Mouse (Mus musculus) kidney, postnatal 0 days (tissue): ENCODE measurements at regions not wholly inside any gene's neighbourhood (a gene's known extent, or its start where the extent isn't known, plus 50 kb on each side); places are given as distances from the start of the nearest gene placed in this dataset.

Experiments used
- ATAC-seq: fragments of 200-750 bp; cut with Nextera tagmentation; replicated peaks from 2 replicates; pipeline ENCODE4 v1.8.0; 2017; ENCODE audit warnings: low read depth, moderate number of reproducible peaks, moderate TSS enrichment, moderate library complexity; ENCODE audit not compliant: low FRiP score
- DNase-seq: peaks from one replicate; pipeline ENCODE4 v3.0.0-alpha.2; 2016; ENCODE audit warnings: low spot score
- H3K27ac ChIP-seq: fragments of 300-500 bp; sonication (generic); 2 replicates; pipeline ENCODE4 v1.5.1; 2014; ENCODE audit warnings: mild to moderate bottlenecking
- H3K27me3 ChIP-seq: fragments of 300-500 bp; sonication (generic); 2 replicates; pipeline ENCODE4 v1.6.1; 2014; ENCODE audit warnings: low read length, mixed read lengths; ENCODE audit not compliant: insufficient read depth
- H3K36me3 ChIP-seq: fragments of 300-500 bp; sonication (generic); 2 replicates; pipeline ENCODE4 v1.6.1; 2014; ENCODE audit warnings: low read length, mixed read lengths; ENCODE audit not compliant: insufficient read depth
- H3K4me1 ChIP-seq: fragments of 300-500 bp; sonication (generic); replicated peaks from 2 replicates; pipeline ENCODE4 v1.6.1; 2014; ENCODE audit warnings: antibody characterized with exemption, low read length, mixed read lengths; ENCODE audit not compliant: insufficient read depth
- H3K4me2 ChIP-seq: fragments of 300-500 bp; sonication (generic); 2 replicates; pipeline ENCODE4 v1.6.1; 2014; ENCODE audit warnings: mild to moderate bottlenecking, low read length, moderate library complexity, mixed read lengths
- H3K4me3 ChIP-seq: fragments of 300-500 bp; sonication (generic); replicated peaks from 2 replicates; pipeline ENCODE4 v1.5.1; 2014; ENCODE audit warnings: low read depth, low read length
- H3K9ac ChIP-seq: fragments of 300-500 bp; sonication (generic); 2 replicates; pipeline ENCODE4 v1.6.1; 2014; ENCODE audit warnings: low read depth, low read length
- H3K9me3 ChIP-seq: fragments of 300-500 bp; sonication (generic); replicated peaks from 2 replicates; pipeline ENCODE4 v1.6.1; 2016; ENCODE audit warnings: low read length, inconsistent platforms, mixed read lengths
- CTCF ChIP-seq: IDR thresholded peaks from 2 replicates; pipeline ENCODE4 v1.5.1; 2016; ENCODE audit warnings: antibody characterized with exemption, low read depth, mild to moderate bottlenecking, moderate library complexity
- WGBS: fragments of 180-500 bp; shearing (Covaris S2); extraction: QIAGEN DNeasy Blood & Tissue Kit; methylation state at CpG from one replicate; pipeline ENCODE4 v1.1.7; 2014; 5-methylcytosine and 5-hydroxymethylcytosine counted together

GRCm38 (mm10) chr4:142303374-142304020, 64.3 kb upstream of the Kazn start:
- Histone ChIP-seq H3K4me2 (no peak overlapping the region), H3K36me3 (no peaks in the 10 kb centered on the region), H3K27me3 (no peaks in the 10 kb centered on the region), H3K9me3 (no peaks in the 10 kb centered on the region), H3K4me1 (no peaks in the 10 kb centered on the region), H3K27ac (no peak overlapping the region), H3K9ac (no peak overlapping the region), H3K4me3 (no peak overlapping the region)
- WGBS: 67% methylated on average over 10 of the region's 10 CpGs
- no peak for TF ChIP-seq CTCF
- DNase-seq (no peak), ATAC-seq (no peak)

- 69% methylated on average over 2 of the region's 2 CpGs for WGBS
- no peaks in the 10 kb centered on the region for H3K27me3 ChIP-seq
- no peaks in the 10 kb centered on the region for H3K36me3 ChIP-seq
- H3K27ac ChIP-seq: no peak overlapping the region
- no peak for TF ChIP-seq CTCF
- DNase-seq (no peak), ATAC-seq (no peak)
- H3K4me1 ChIP-seq: no peaks in the 10 kb centered on the region
- no peak overlapping the region for H3K4me2 ChIP-seq
- H3K9me3 ChIP-seq: no peaks in the 10 kb centered on the region
- H3K9ac ChIP-seq: no peak overlapping the region
- H3K4me3 ChIP-seq: no peak overlapping the region
These were observed 63.5 kb upstream of the Kazn start for GRCm38 (mm10) chr4:142302724-142303120.

- DNase-seq (peak; percentile 19), ATAC-seq (no peak)
- no peak for TF ChIP-seq CTCF
- H3K36me3 ChIP-seq: no peaks in the 10 kb centered on the region
- no peak overlapping the region for H3K4me2 ChIP-seq
- no peak overlapping the region for H3K27ac ChIP-seq
- no peak overlapping the region for H3K4me3 ChIP-seq
- H3K9me3 ChIP-seq: no peaks in the 10 kb centered on the region
- no peaks in the 10 kb centered on the region for H3K27me3 ChIP-seq
- H3K9ac ChIP-seq: no peak overlapping the region
- no peaks in the 10 kb centered on the region for H3K4me1 ChIP-seq
- WGBS: 63% methylated on average over 8 of the region's 8 CpGs
These were observed 63.0 kb upstream of the Kazn start for GRCm38 (mm10) chr4:142302041-142302723.

- Histone ChIP-seq H3K4me2 (no peak overlapping the region), H3K9ac (no peak overlapping the region), H3K4me3 (no peak overlapping the region), H3K27ac (no peak overlapping the region), H3K27me3 (no peaks in the 10 kb centered on the region), H3K4me1 (no peaks in the 10 kb centered on the region), H3K9me3 (no peaks in the 10 kb centered on the region), H3K36me3 (no peaks in the 10 kb centered on the region)
- ATAC-seq: no peak
- no peak for TF ChIP-seq CTCF
- DNase-seq: no peak
- 83% methylated on average over 10 of the region's 10 CpGs for WGBS
These were observed 59.7 kb upstream of the Kazn start for GRCm38 (mm10) chr4:142298770-142299337.

GRCm38 (mm10) chr4:142292760-142293159, 53.6 kb upstream of the Kazn start:
- Histone ChIP-seq H3K9ac (no peak overlapping the region), H3K4me3 (no peak overlapping the region), H3K36me3 (no peaks in the 10 kb centered on the region), H3K27ac (no peak overlapping the region), H3K27me3 (no peaks in the 10 kb centered on the region), H3K4me1 (no peaks in the 10 kb centered on the region), H3K4me2 (no peak overlapping the region), H3K9me3 (no peaks in the 10 kb centered on the region)
- WGBS: 64% methylated on average over 7 of the region's 7 CpGs
- ATAC-seq (no peak), DNase-seq (no peak)
- no peak for TF ChIP-seq CTCF

- ATAC-seq (no peak), DNase-seq (no peak)
- WGBS: 84% methylated on average over 9 of the region's 9 CpGs
- no peaks in the 10 kb centered on the region for H3K27me3 ChIP-seq
- no peak overlapping the region for H3K27ac ChIP-seq
- no peaks in the 10 kb centered on the region for H3K4me1 ChIP-seq
- H3K4me3 ChIP-seq: no peak overlapping the region
- no peaks in the 10 kb centered on the region for H3K9me3 ChIP-seq
- no peak for TF ChIP-seq CTCF
- H3K36me3 ChIP-seq: no peaks in the 10 kb centered on the region
- no peak overlapping the region for H3K4me2 ChIP-seq
- H3K9ac ChIP-seq: no peak overlapping the region
These were observed 53.1 kb upstream of the Kazn start for GRCm38 (mm10) chr4:142292334-142292733.
